Mouse (Mus musculus): ENCODE results near the gene Zdhhc9. TPM values are rescaled to one million over a fixed set of nuclear protein-coding genes. Genes with fewer than 3 reads are reported as not detected.
"Not testable (repeated sequence)": the region's sequence is repeated elsewhere in the genome, so short reads cannot be mapped to it uniquely, and the experiment has no call there.

The Zdhhc9 gene
- polyA plus RNA-seq, 1 experiment from 2014 or later = 3.9 TPM

GRCm38 (mm10) chrX:48222706-48223105 lies 14.0 kb upstream of the Zdhhc9 start:
- no peak overlapping the region for H3K4me3 ChIP-seq (ENCODE audit: low read depth, low read length)
- no peaks in the 10 kb centered on the region for H3K36me3 ChIP-seq (ENCODE audit: insufficient read depth, low read length)
- no peaks in the 10 kb centered on the region for H3K4me1 ChIP-seq (ENCODE audit: insufficient read depth, low read depth, low read length)
- no peaks in the 10 kb centered on the region for H3K27me3 ChIP-seq (replicated peaks; ENCODE audit: insufficient read depth, low read length)
- no peak for DNase-seq (ENCODE audit: low spot score)
- H3K9ac ChIP-seq (replicated peaks; ENCODE audit: low read depth) = no peak overlapping the region
- no peak overlapping the region for H3K4me2 ChIP-seq (replicated peaks; ENCODE audit: low read depth, low read length)
- H3K9me3 ChIP-seq (ENCODE audit: low read length) = no peaks in the 10 kb centered on the region
- no peak overlapping the region for H3K27ac ChIP-seq (ENCODE audit: low read length)
- 83% methylated on average over 7 of the region's 7 CpGs for WGBS
- no peak for TF ChIP-seq EP300 (IDR thresholded peaks at IDR 0.05)
- no peak for ATAC-seq

GRCm38 (mm10) chrX:48219468-48219867 lies 10.8 kb upstream of the Zdhhc9 start:
- ATAC-seq (no peak), DNase-seq (ENCODE audit: low spot score) (no peak)
- WGBS = 76% methylated on average over 5 of the region's 5 CpGs
- Histone ChIP-seq H3K9ac (replicated peaks; ENCODE audit: low read depth) (no peak overlapping the region), H3K36me3 (ENCODE audit: insufficient read depth, low read length) (no peaks in the 10 kb centered on the region), H3K4me3 (ENCODE audit: low read depth, low read length) (no peak overlapping the region), H3K4me2 (replicated peaks; ENCODE audit: low read depth, low read length) (no peak overlapping the region), H3K4me1 (ENCODE audit: insufficient read depth, low read depth, low read length) (no peaks in the 10 kb centered on the region), H3K27me3 (replicated peaks; ENCODE audit: insufficient read depth, low read length) (no peaks in the 10 kb centered on the region), H3K9me3 (ENCODE audit: low read length) (no peaks in the 10 kb centered on the region), H3K27ac (ENCODE audit: low read length) (no peak overlapping the region)
- TF ChIP-seq EP300 (IDR thresholded peaks at IDR 0.05) = no peak
- no peak for TF ChIP-seq CTCF (IDR thresholded peaks at IDR 0.05)

- not testable (repeated sequence) for H3K27me3 ChIP-seq (replicated peaks; ENCODE audit: insufficient read depth, low read length); H3K36me3 ChIP-seq (ENCODE audit: insufficient read depth, low read length); H3K9me3 ChIP-seq (ENCODE audit: low read length); H3K27ac ChIP-seq (ENCODE audit: low read length); H3K9ac ChIP-seq (replicated peaks; ENCODE audit: low read depth); ATAC-seq; H3K4me2 ChIP-seq (replicated peaks; ENCODE audit: low read depth, low read length); H3K4me3 ChIP-seq (ENCODE audit: low read depth, low read length); DNase-seq (ENCODE audit: low spot score); H3K4me1 ChIP-seq (ENCODE audit: insufficient read depth, low read depth, low read length)
- 96% methylated on average over 2 of the region's 4 CpGs for WGBS
Measured at GRCm38 (mm10) chrX:48209746-48210145, 1.1 kb upstream of the Zdhhc9 start.

GRCm38 (mm10) chrX:48207761-48208487 lies 754 bp downstream of the Zdhhc9 start:
- TF ChIP-seq EP300 (IDR thresholded peaks at IDR 0.05) (no peak), CTCF (IDR thresholded peaks at IDR 0.05) (no peak)
- peak; percentile 79 for ATAC-seq

GRCm38 (mm10) chrX:48204469-48204868 lies 4.2 kb downstream of the Zdhhc9 start:
- Histone ChIP-seq H3K27ac (ENCODE audit: low read length) (no peak overlapping the region), H3K4me2 (replicated peaks; ENCODE audit: low read depth, low read length) (no peak overlapping the region), H3K9me3 (ENCODE audit: low read length) (no peaks in the 10 kb centered on the region), H3K9ac (replicated peaks; ENCODE audit: low read depth) (no peak overlapping the region), H3K36me3 (ENCODE audit: insufficient read depth, low read length) (no peaks in the 10 kb centered on the region), H3K4me3 (ENCODE audit: low read depth, low read length) (no peak overlapping the region), H3K4me1 (ENCODE audit: insufficient read depth, low read depth, low read length) (no peaks in the 10 kb centered on the region), H3K27me3 (replicated peaks; ENCODE audit: insufficient read depth, low read length) (no peaks in the 10 kb centered on the region)
- DNase-seq (ENCODE audit: low spot score) (peak; percentile 30), ATAC-seq (no peak)
- 58% methylated on average over 6 of the region's 6 CpGs for WGBS
- TF ChIP-seq CTCF (IDR thresholded peaks at IDR 0.05) (no peak), EP300 (IDR thresholded peaks at IDR 0.05) (no peak)

More at GRCm38 (mm10) chrX:48207761-48208487, 754 bp downstream of the Zdhhc9 start:
- H3K27me3 ChIP-seq (replicated peaks; ENCODE audit: insufficient read depth, low read length) = no peaks in the 10 kb centered on the region
- peak; percentile 34 for DNase-seq (ENCODE audit: low spot score)
- peak overlapping the region; percentile 23 for H3K27ac ChIP-seq (ENCODE audit: low read length)
- H3K36me3 ChIP-seq (ENCODE audit: insufficient read depth, low read length) = no peaks in the 10 kb centered on the region
- peak overlapping the region; percentile 61 for H3K4me2 ChIP-seq (replicated peaks; ENCODE audit: low read depth, low read length)
- H3K9ac ChIP-seq (replicated peaks; ENCODE audit: low read depth) = peak overlapping the region; percentile 51
- WGBS = 11% methylated on average over 31 of the region's 36 CpGs
- no peaks in the 10 kb centered on the region for H3K4me1 ChIP-seq (ENCODE audit: insufficient read depth, low read depth, low read length)
- H3K4me3 ChIP-seq (ENCODE audit: low read depth, low read length) = peak overlapping the region; percentile 58
- H3K9me3 ChIP-seq (ENCODE audit: low read length) = no peaks in the 10 kb centered on the region

GRCm38 (mm10) chrX:48203763-48204162 lies 4.9 kb downstream of the Zdhhc9 start:
- Histone ChIP-seq H3K9ac (replicated peaks; ENCODE audit: low read depth) (no peak overlapping the region), H3K4me1 (ENCODE audit: insufficient read depth, low read depth, low read length) (no peaks in the 10 kb centered on the region), H3K9me3 (ENCODE audit: low read length) (no peaks in the 10 kb centered on the region), H3K36me3 (ENCODE audit: insufficient read depth, low read length) (no peaks in the 10 kb centered on the region), H3K27me3 (replicated peaks; ENCODE audit: insufficient read depth, low read length) (no peaks in the 10 kb centered on the region), H3K4me2 (replicated peaks; ENCODE audit: low read depth, low read length) (no peak overlapping the region), H3K4me3 (ENCODE audit: low read depth, low read length) (no peak overlapping the region), H3K27ac (ENCODE audit: low read length) (no peak overlapping the region)
- ATAC-seq (no peak), DNase-seq (ENCODE audit: low spot score) (no peak)
- TF ChIP-seq EP300 (IDR thresholded peaks at IDR 0.05) (no peak), CTCF (IDR thresholded peaks at IDR 0.05) (no peak)
- WGBS = 78% methylated on average over 7 of the region's 7 CpGs

All from lung, postnatal 0 days (tissue).